Mouse (Mus musculus): Measurements from ENCODE around the gene Zfp931. TPM values are rescaled to one million over a fixed set of nuclear protein-coding genes. Genes with fewer than 3 reads are reported as not detected.
"Not testable (repeated sequence)": the region's sequence is repeated elsewhere in the genome, so short reads cannot be mapped to it uniquely, and the experiment has no call there.

Zfp931 gene
- polyA plus RNA-seq, 1 experiment from 2014 or later, result 13.9 TPM

DNA sequence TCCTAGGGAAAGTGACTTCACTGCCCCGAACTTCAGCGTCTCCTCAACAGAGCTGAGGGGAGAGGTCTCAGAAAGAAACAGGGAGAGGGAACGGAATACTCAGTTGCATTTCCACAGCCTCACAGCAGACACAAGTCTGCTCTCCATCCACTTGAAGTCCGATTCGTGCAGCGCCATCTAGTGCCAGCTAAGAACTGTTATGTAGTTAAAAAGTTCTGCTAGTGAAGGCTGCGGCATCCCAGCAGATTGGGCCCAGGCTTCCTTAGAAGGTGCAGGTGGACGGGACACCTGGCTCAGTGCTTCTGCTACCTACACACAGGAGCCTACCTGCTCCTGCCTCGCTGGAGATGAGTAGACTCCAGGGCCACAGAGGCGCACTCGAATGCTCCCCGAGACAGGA lies 39.7 kb upstream of the Zfp931 start:
- Histone ChIP-seq H3K27ac (replicated peaks) (no peak overlapping the region), H3K9me3 (no peaks in the 10 kb centered on the region), H3K36me3 (no peaks in the 10 kb centered on the region), H3K9ac (no peak overlapping the region), H3K4me3 (no peak overlapping the region), H3K4me2 (no peak overlapping the region), H3K4me1 (peaks cover 14% of the 10 kb centered on the region), H3K27me3 (replicated peaks) (peaks cover 60% of the 10 kb centered on the region)
- WGBS, result 21% methylated on average over 12 of the region's 12 CpGs
- no peak for ATAC-seq (ENCODE audit: extremely low read depth, insufficient number of reproducible peaks, low FRiP score, low TSS enrichment)

- no peak for ATAC-seq (ENCODE audit: extremely low read depth, insufficient number of reproducible peaks, low FRiP score, low TSS enrichment)
- Histone ChIP-seq H3K27me3 (replicated peaks) (peaks cover 13% of the 10 kb centered on the region; the same call in 1 of the 2 replicates), H3K4me2 (no peak overlapping the region), H3K36me3 (no peaks in the 10 kb centered on the region), H3K27ac (replicated peaks) (no peak overlapping the region), H3K4me3 (no peak overlapping the region), H3K9ac (no peak overlapping the region), H3K9me3 (no peaks in the 10 kb centered on the region), H3K4me1 (no peaks in the 10 kb centered on the region)
- WGBS, result 10% methylated on average over 7 of the region's 7 CpGs
These were observed 23.7 kb upstream of the Zfp931 start for GRCm38 (mm10) chr2:178101957-178102356.

DNA sequence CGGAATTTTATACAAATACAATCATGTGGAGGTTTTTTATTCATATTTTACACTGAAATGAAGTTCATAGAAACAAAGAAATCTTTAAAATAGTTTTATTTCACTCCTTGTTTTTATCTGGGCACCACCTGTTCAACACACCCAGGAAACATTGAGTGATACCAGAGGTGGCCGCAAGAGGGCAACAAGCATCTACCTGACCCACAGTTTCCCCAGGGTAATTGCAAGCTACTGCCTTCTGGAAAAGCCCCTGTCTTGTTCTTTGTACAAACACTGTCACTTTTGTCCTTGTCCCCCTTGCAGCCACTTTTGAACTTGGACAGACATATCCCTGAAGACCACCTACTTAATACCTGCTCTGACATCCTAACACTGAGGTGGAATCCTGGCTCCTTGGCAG lies 19.7 kb upstream of the Zfp931 start:
- WGBS, result 4% methylated on average over 2 of the region's 2 CpGs
- Histone ChIP-seq H3K27me3 (replicated peaks) (peaks cover 13% of the 10 kb centered on the region; the same call in 1 of the 2 replicates), H3K4me2 (no peak overlapping the region), H3K9ac (no peak overlapping the region), H3K9me3 (no peaks in the 10 kb centered on the region), H3K4me3 (no peak overlapping the region), H3K4me1 (no peaks in the 10 kb centered on the region), H3K27ac (replicated peaks) (no peak overlapping the region), H3K36me3 (no peaks in the 10 kb centered on the region)
- no peak for ATAC-seq (ENCODE audit: extremely low read depth, insufficient number of reproducible peaks, low FRiP score, low TSS enrichment)

DNA sequence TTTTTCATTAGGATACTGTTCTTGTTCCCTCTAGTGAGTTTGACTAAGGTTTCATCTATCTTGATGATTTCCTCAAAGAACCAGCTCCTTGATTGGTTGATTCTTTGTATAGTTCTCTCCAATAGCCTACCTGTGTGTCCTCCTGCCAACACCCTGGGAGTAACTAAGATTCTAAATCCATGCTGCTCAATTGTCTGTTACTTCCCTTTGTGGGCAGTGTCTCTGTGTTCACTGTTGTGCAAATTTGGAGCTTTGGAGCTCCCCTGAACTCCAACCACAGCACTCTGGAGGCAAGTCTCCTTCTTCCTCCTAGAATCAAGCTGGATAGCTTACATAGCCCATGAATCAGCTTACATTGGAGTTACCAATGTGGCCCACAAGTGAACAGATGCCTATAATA lies 11.3 kb upstream of the Zfp931 start:
- Histone ChIP-seq H3K9ac (no peak overlapping the region), H3K27me3 (replicated peaks) (no peaks in the 10 kb centered on the region), H3K4me2 (no peak overlapping the region), H3K27ac (replicated peaks) (no peak overlapping the region), H3K4me3 (no peak overlapping the region), H3K9me3 (no peaks in the 10 kb centered on the region), H3K36me3 (no peaks in the 10 kb centered on the region), H3K4me1 (no peaks in the 10 kb centered on the region)
- no peak for ATAC-seq (ENCODE audit: extremely low read depth, insufficient number of reproducible peaks, low FRiP score, low TSS enrichment)

DNA sequence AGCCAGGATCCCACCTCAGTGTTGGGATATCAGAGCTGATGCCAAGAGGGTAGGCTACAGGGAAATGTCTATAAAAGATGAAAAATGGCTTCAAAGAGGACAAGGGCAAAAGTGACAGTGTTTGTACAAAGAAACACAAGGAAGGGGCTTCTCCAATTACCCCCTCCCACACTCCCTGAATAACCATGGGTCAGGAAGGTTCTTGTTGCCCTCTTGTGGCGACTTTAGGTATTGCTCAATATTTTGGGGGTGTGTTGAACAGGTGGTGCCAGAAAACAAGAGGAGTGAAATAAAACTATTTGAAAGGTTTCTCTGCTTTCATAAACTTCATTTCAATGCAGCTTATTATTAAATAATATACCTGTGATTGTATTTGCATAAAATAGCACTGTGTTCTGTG lies 20.1 kb downstream of the Zfp931 start:
- H3K27me3 ChIP-seq (replicated peaks), result no peaks in the 10 kb centered on the region
- H3K4me1 ChIP-seq, result peaks cover 3% of the 10 kb centered on the region; the same call in 1 of the 2 replicates
- H3K27ac ChIP-seq (replicated peaks), result no peak overlapping the region
- H3K4me3 ChIP-seq, result no peak overlapping the region
- no peak overlapping the region for H3K9ac ChIP-seq
- no peak overlapping the region for H3K4me2 ChIP-seq
- 0 out of 2 replicates have a peak, but pooled peaks cover 4% of the 10 kb centered on the region for H3K9me3 ChIP-seq
- WGBS, result 9% methylated on average over 1 of the region's 1 CpGs
- peaks cover 23% of the 10 kb centered on the region for H3K36me3 ChIP-seq
- ATAC-seq (ENCODE audit: extremely low read depth, insufficient number of reproducible peaks, low FRiP score, low TSS enrichment), result no peak

- H3K4me1 ChIP-seq; ATAC-seq (ENCODE audit: extremely low read depth, insufficient number of reproducible peaks, low FRiP score, low TSS enrichment); H3K27ac ChIP-seq (replicated peaks); H3K36me3 ChIP-seq; H3K4me3 ChIP-seq; H3K9ac ChIP-seq; H3K4me2 ChIP-seq; H3K9me3 ChIP-seq; H3K27me3 ChIP-seq (replicated peaks): not testable (repeated sequence)
- 85% methylated on average over 3 of the region's 3 CpGs for WGBS
These were observed 50.7 kb downstream of the Zfp931 start for GRCm38 (mm10) chr2:178027601-178028000.

DNA sequence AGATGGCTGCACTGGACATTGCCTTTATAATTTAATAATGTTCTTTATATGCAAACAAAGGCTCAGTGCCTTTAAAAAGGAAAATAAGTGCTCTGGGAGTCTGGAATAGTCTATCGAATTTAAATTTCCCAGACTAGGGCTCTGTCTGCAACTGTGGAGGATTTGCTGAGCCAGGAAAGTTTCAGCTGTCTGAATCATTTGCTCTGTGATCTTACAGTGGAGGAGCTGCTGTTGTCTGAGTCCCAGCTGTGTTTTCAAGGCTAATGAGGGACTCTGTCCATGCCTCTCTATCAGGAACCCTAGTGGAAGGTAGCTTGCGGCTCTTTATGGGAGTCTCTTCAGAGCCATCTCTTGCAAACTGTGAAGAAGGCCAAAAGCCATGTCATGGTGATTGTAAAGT lies 54.4 kb downstream of the Zfp931 start:
- Histone ChIP-seq H3K4me2 (peak overlapping the region; percentile 69), H3K4me3 (peak overlapping the region; percentile 71), H3K9ac (peak overlapping the region; percentile 85)
- ATAC-seq (ENCODE audit: extremely low read depth, insufficient number of reproducible peaks, low FRiP score, low TSS enrichment); H3K4me1 ChIP-seq; H3K36me3 ChIP-seq; H3K27ac ChIP-seq (replicated peaks); H3K9me3 ChIP-seq; H3K27me3 ChIP-seq (replicated peaks): not testable (repeated sequence)
- WGBS, result 16% methylated on average over 2 of the region's 2 CpGs

DNA sequence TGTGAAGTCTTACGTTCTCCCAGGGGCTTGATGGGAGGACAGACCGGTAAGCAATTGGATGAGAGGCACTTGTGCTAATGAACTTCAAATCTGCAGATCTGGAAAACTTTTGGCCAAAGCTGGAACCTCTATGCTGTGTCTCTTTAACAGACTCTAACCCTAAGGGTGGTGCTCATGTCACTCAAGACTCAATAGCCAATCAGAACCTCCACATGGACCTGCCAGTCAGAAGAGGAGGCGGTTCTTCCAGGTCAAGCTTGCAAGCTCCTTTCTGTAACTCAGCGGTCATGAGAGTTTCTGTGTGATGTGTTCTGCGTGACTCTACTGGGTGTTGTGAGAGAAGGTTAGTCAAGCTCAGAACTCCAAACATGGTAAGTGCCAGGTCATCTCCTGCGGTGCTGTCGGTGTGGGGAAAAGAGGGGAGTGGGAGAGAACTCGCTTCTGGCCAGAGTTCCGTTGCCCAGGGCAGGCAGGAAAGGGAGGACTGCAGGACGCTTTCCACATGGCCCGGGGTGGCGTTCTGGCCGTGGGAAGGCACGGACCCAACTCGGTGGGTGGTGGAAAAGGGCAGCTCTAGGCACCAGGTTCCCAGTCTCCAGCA lies 55.2 kb downstream of the Zfp931 start, which contains the start of gene Zfp971:
Gene Zfp971 (plus strand): TSS at position 274 of the 601 bp plus-strand sequence.
- H3K27ac ChIP-seq (replicated peaks), result peak within 1 kb of the TSS; percentile 50; the same call in 1 of the 2 replicates
- WGBS, result 1% methylated on average over 13 of the region's 15 CpGs
- H3K9me3 ChIP-seq; H3K36me3 ChIP-seq; H3K4me1 ChIP-seq; ATAC-seq (ENCODE audit: extremely low read depth, insufficient number of reproducible peaks, low FRiP score, low TSS enrichment); H3K27me3 ChIP-seq (replicated peaks): not testable (repeated sequence)
- H3K4me2 ChIP-seq, result peak within 1 kb of the TSS; percentile 69
- H3K4me3 ChIP-seq, result peak within 1 kb of the TSS; percentile 71
- peak within 1 kb of the TSS; percentile 85 for H3K9ac ChIP-seq

GRCm38 (mm10) chr2:178020773-178021172 lies 57.5 kb downstream of the Zfp931 start:
- not testable (repeated sequence) for H3K27ac ChIP-seq (replicated peaks); H3K4me3 ChIP-seq

GRCm38 (mm10) chr2:178019486-178019885 lies 58.8 kb downstream of the Zfp931 start:
- ATAC-seq (ENCODE audit: extremely low read depth, insufficient number of reproducible peaks, low FRiP score, low TSS enrichment), result not testable (repeated sequence)
- 65% methylated on average over 3 of the region's 3 CpGs for WGBS

More at GRCm38 (mm10) chr2:178020773-178021172, 57.5 kb downstream of the Zfp931 start:
- not testable (repeated sequence) for H3K36me3 ChIP-seq; H3K4me1 ChIP-seq; H3K4me2 ChIP-seq; H3K27me3 ChIP-seq (replicated peaks); H3K9me3 ChIP-seq; H3K9ac ChIP-seq; ATAC-seq (ENCODE audit: extremely low read depth, insufficient number of reproducible peaks, low FRiP score, low TSS enrichment)
- whole genome bisulfite sequencing, result 66% methylated on average over 8 of the region's 8 CpGs

More at GRCm38 (mm10) chr2:178019486-178019885, 58.8 kb downstream of the Zfp931 start:
- not testable (repeated sequence) for H3K4me2 ChIP-seq; H3K36me3 ChIP-seq; H3K27ac ChIP-seq (replicated peaks); H3K4me1 ChIP-seq; H3K9me3 ChIP-seq; H3K4me3 ChIP-seq; H3K27me3 ChIP-seq (replicated peaks); H3K9ac ChIP-seq
